9 mouse cellular contexts compared by ENCODE assay signal in the genomic region with DNA sequence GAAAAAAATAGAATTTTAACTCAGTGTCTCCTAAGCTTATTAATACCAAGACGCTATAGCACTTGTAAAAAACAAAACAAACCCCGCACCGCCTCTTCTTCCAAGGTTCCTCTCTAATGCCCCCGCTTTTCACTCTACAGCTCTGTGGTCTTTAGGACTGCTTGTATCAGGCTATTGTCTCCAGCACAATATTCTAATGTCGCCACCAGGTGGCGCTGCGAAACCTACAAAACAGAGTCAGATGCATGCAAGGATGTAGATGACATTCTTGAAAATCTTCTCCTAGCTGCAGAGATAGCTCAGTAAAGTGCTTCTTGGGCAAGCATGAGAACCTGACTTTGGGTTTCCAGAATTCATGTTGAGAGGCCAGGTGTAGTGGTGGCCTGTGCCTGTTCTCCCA.
A peak's percentile ranks its signal among the peaks of the same experiment; 100 is the strongest.
DNase-seq lines count a peak whose midpoint lies in the region; ATAC-seq and TF ChIP-seq lines count a peak whose summit lies in the region.
"Had no signal": no experiment of that assay in that cellular context is flagged by ENCODE, and none has a peak within 500 bp of the region (broad histone marks: within the 10 kb centered on the region; RNA-seq: fewer than 3 reads in every experiment).

No protein-coding gene starts in this region.

- TF ChIP-seq CTCF in G1E (IDR thresholded peaks at IDR 0.05; ENCODE audit: low read depth, low read length): no peak
- peak; percentile 95 for TF ChIP-seq CTCF in cortical plate, adult 2 months (IDR thresholded peaks at IDR 0.05; ENCODE audit: extremely low read depth, insufficient read depth, low read length)

- intact Hi-C loops in gastrocnemius, postnatal 36 days (cut with DNase I): no loop called here

- H3K27ac ChIP-seq in cortical plate, adult 2 months (ENCODE audit: insufficient read depth, low read length): no peak overlapping the region
- H3K27ac ChIP-seq: limb, embryonic 15.5 days had no signal

- peaks cover 3% of the 10 kb centered on the region; the same call in 1 of the 2 replicates for H3K27me3 ChIP-seq in G1E (ENCODE audit: insufficient read depth, low read length)
- H3K27me3 ChIP-seq: limb, embryonic 15.5 days had no signal

- peak; percentile 14 for DNase-seq in G1E (ENCODE audit: low spot score)
- DNase-seq in adrenal gland, adult 2 months: peak; percentile 60
- peak; percentile 36 to 43 for DNase-seq in gastrocnemius, postnatal 36 days
- DNase-seq in layer of hippocampus, adult 9-10 months (ENCODE audit: low spot score): peak; percentile 37
- peak; percentile 22 for DNase-seq in lung, postnatal 25 days (ENCODE audit: low spot score)
- DNase-seq in right cerebral cortex, postnatal 36 days (ENCODE audit: low spot score in 2 of 2): peak; percentile 55 to 56

- no peak for ATAC-seq in G1E (ENCODE audit: extremely low read depth, insufficient number of reproducible peaks, low FRiP score, poor library complexity, severe bottlenecking)
- ATAC-seq in monocyte, adult 5-6 weeks (replicated peaks; ENCODE audit: insufficient number of reproducible peaks, low FRiP score, low TSS enrichment, poor library complexity, severe bottlenecking): no peak

- TF ChIP-seq POLR2A in cortical plate, adult 2 months (IDR thresholded peaks at IDR 0.05; ENCODE audit: extremely low read depth, insufficient read depth, low read length): no peak

- H3K36me3 ChIP-seq in G1E (replicated peaks): no peaks in the 10 kb centered on the region
- H3K36me3 ChIP-seq: limb, embryonic 15.5 days had no signal

- H3K4me3 ChIP-seq in G1E (ENCODE audit: low read depth, low read length): no peak overlapping the region
- H3K4me3 ChIP-seq in cortical plate, adult 2 months (ENCODE audit: insufficient read depth, low read length): no peak overlapping the region
- H3K4me3 ChIP-seq: limb, embryonic 15.5 days had no signal

- H3K9me3 ChIP-seq in G1E (replicated peaks): no peaks in the 10 kb centered on the region
- H3K9me3 ChIP-seq: limb, embryonic 15.5 days had no signal

- H3K4me1 ChIP-seq in G1E (ENCODE audit: insufficient read depth, low read depth, low read length): no peaks in the 10 kb centered on the region
- no peaks in the 10 kb centered on the region for H3K4me1 ChIP-seq in cortical plate, adult 2 months (ENCODE audit: control insufficient read depth, insufficient read depth, low read length)
- H3K4me1 ChIP-seq: limb, embryonic 15.5 days had no signal
